Mouse (Mus musculus) liver, postnatal 0 days (tissue): Measurements from ENCODE around the gene Preb. TPM values are rescaled to one million over a fixed set of nuclear protein-coding genes. Genes with fewer than 3 reads are reported as not detected.

ENCODE experiments used
- ATAC-seq: fragments of 200-750 bp; cut with Nextera tagmentation; 2 replicates; pipeline ENCODE4 v1.8.0; 2017; ENCODE audit warnings: mild to moderate bottlenecking, moderate library complexity
- DNase-seq: peaks from one replicate; pipeline ENCODE4 v3.0.0-alpha.2; 2016
- H3K27ac ChIP-seq: fragments of 300-500 bp; sonication (generic); 2 replicates; pipeline ENCODE4 v1.5.1; 2014; ENCODE audit warnings: antibody characterized with exemption, moderate library complexity, mild to moderate bottlenecking, low read depth
- H3K27me3 ChIP-seq: fragments of 300-500 bp; sonication (generic); 2 replicates; pipeline ENCODE4 v1.6.1; 2014; ENCODE audit warnings: low read length, control low read depth, mixed read lengths; ENCODE audit not compliant: insufficient read depth
- H3K36me3 ChIP-seq: fragments of 300-500 bp; sonication (generic); replicated peaks from 2 replicates; pipeline ENCODE4 v1.6.1; 2014; ENCODE audit warnings: mild to moderate bottlenecking, control low read depth, low read length, moderate library complexity, mixed read lengths; ENCODE audit not compliant: insufficient read depth
- H3K4me1 ChIP-seq: fragments of 300-500 bp; sonication (generic); 2 replicates; pipeline ENCODE4 v1.6.1; 2014; ENCODE audit warnings: antibody characterized with exemption, mild to moderate bottlenecking, control low read depth; ENCODE audit not compliant: insufficient read depth
- H3K4me2 ChIP-seq: fragments of 300-500 bp; sonication (generic); 2 replicates; pipeline ENCODE4 v1.6.1; 2014; ENCODE audit warnings: low read depth, mild to moderate bottlenecking, low read length, moderate library complexity, mixed read lengths
- H3K4me3 ChIP-seq: fragments of 300-500 bp; sonication (generic); 2 replicates; pipeline ENCODE4 v1.5.1; 2014; ENCODE audit warnings: low read depth, low read length
- H3K9ac ChIP-seq: fragments of 300-500 bp; sonication (generic); replicated peaks from 2 replicates; pipeline ENCODE4 v1.6.1; 2014; ENCODE audit warnings: mild to moderate bottlenecking, moderate library complexity
- H3K9me3 ChIP-seq: fragments of 300-500 bp; sonication (generic); 2 replicates; pipeline ENCODE4 v1.6.1; 2016; ENCODE audit warnings: mild to moderate bottlenecking, control low read depth, low read length, mixed read lengths
- CTCF ChIP-seq: sonication (generic); IDR thresholded peaks from 2 replicates; pipeline ENCODE4 v1.5.1; 2016; ENCODE audit warnings: antibody characterized with exemption, low read depth
- EP300 ChIP-seq: IDR thresholded peaks from 2 replicates; pipeline ENCODE4 v1.6.1; 2016; ENCODE audit warnings: antibody characterized with exemption, low read depth, mild to moderate bottlenecking
- WGBS: fragments of 180-500 bp; shearing (Covaris S2); extraction: QIAGEN DNeasy Blood & Tissue Kit; methylation state at CpG from one replicate; pipeline ENCODE4 v1.1.7; 2014; ENCODE audit not compliant: insufficient replicate concordance; 5-methylcytosine and 5-hydroxymethylcytosine counted together
- polyA plus RNA-seq: library from polyadenylated mRNA; unstranded; fragments of >200 nt; fragmentation: Nextera tagmentation; extraction: Ambion mirVana; gene quantifications from 2 replicates; pipeline ENCODE4 v1.2.1, GENCODE M21; 2015

Gene Preb
- 79.2 and 80.6 TPM in 2 replicates for polyA plus RNA-seq

GRCm38 (mm10) chr5:30959966-30960501, at the start of gene Preb:
Gene Preb, minus strand, starts transcription at chr5:30960361.
- Histone ChIP-seq H3K4me2 (peak within 1 kb of the TSS; percentile 89), H3K4me3 (peak within 1 kb of the TSS; percentile 84), H3K4me1 (peaks cover 26% of the 10 kb centered on the region), H3K27ac (peak within 1 kb of the TSS; percentile 93), H3K36me3 (peaks cover 23% of the 10 kb centered on the region), H3K27me3 (no peaks in the 10 kb centered on the region), H3K9me3 (no peaks in the 10 kb centered on the region), H3K9ac (peak within 1 kb of the TSS; percentile 88)
- WGBS = under 1% methylated on average over 56 of the region's 56 CpGs
- DNase-seq = peak; percentile 98
- peak; percentile 94 for ATAC-seq
- peak; percentile 24; the same call in 1 of the 2 replicates for TF ChIP-seq CTCF
- no peak for TF ChIP-seq EP300

GRCm38 (mm10) chr5:31004184-31004583, 44.0 kb upstream of the Preb start:
- no peaks in the 10 kb centered on the region for H3K9me3 ChIP-seq
- H3K27me3 ChIP-seq = no peaks in the 10 kb centered on the region
- WGBS = 6% methylated on average over 5 of the region's 5 CpGs
- no peak overlapping the region for H3K4me3 ChIP-seq
- DNase-seq = peak; percentile 91
- ATAC-seq = peak; percentile 57; the same call in 1 of the 2 replicates
- no peaks in the 10 kb centered on the region for H3K36me3 ChIP-seq
- no peak overlapping the region for H3K4me2 ChIP-seq
- peak; percentile 90 for TF ChIP-seq CTCF
- no peak for TF ChIP-seq EP300
- H3K4me1 ChIP-seq = no peaks in the 10 kb centered on the region
- no peak overlapping the region for H3K9ac ChIP-seq
- no peak overlapping the region for H3K27ac ChIP-seq

- Histone ChIP-seq H3K4me3 (no peak overlapping the region), H3K9ac (no peak overlapping the region), H3K27me3 (no peaks in the 10 kb centered on the region), H3K9me3 (no peaks in the 10 kb centered on the region), H3K27ac (no peak overlapping the region), H3K4me1 (no peaks in the 10 kb centered on the region), H3K36me3 (no peaks in the 10 kb centered on the region), H3K4me2 (no peak overlapping the region)
- ATAC-seq (no peak), DNase-seq (no peak)
- 80% methylated on average over 4 of the region's 4 CpGs for WGBS
- no peak for TF ChIP-seq EP300
- TF ChIP-seq CTCF = peak; percentile 43
These were observed 41.4 kb upstream of the Preb start for GRCm38 (mm10) chr5:31001560-31001959.

GRCm38 (mm10) chr5:31000993-31001392, 40.8 kb upstream of the Preb start:
- H3K4me1 ChIP-seq = no peaks in the 10 kb centered on the region
- H3K4me3 ChIP-seq = no peak overlapping the region
- no peak overlapping the region for H3K27ac ChIP-seq
- H3K9me3 ChIP-seq = no peaks in the 10 kb centered on the region
- DNase-seq (no peak), ATAC-seq (no peak)
- 72% methylated on average over 2 of the region's 2 CpGs for WGBS
- H3K36me3 ChIP-seq = no peaks in the 10 kb centered on the region
- H3K9ac ChIP-seq = no peak overlapping the region
- H3K27me3 ChIP-seq = no peaks in the 10 kb centered on the region
- TF ChIP-seq CTCF (no peak), EP300 (no peak)
- no peak overlapping the region for H3K4me2 ChIP-seq

- no peak overlapping the region for H3K27ac ChIP-seq
- TF ChIP-seq EP300 (no peak), CTCF (no peak)
- no peak for ATAC-seq
These were observed 40.0 kb upstream of the Preb start for GRCm38 (mm10) chr5:31000122-31000521.

GRCm38 (mm10) chr5:30999324-30999723, 39.2 kb upstream of the Preb start:
- ATAC-seq (no peak), DNase-seq (no peak)
- no peak overlapping the region for H3K9ac ChIP-seq
- no peak overlapping the region for H3K27ac ChIP-seq
- 0 out of 2 replicates have a peak, but pooled peaks cover 3% of the 10 kb centered on the region for H3K4me1 ChIP-seq
- H3K4me2 ChIP-seq = no peak overlapping the region
- H3K36me3 ChIP-seq = no peaks in the 10 kb centered on the region
- no peaks in the 10 kb centered on the region for H3K9me3 ChIP-seq
- 68% methylated on average over 5 of the region's 5 CpGs for WGBS
- TF ChIP-seq CTCF = no peak
- TF ChIP-seq EP300 = no peak
- H3K27me3 ChIP-seq = no peaks in the 10 kb centered on the region
- no peak overlapping the region for H3K4me3 ChIP-seq

More at GRCm38 (mm10) chr5:31000122-31000521, 40.0 kb upstream of the Preb start:
- no peaks in the 10 kb centered on the region for H3K9me3 ChIP-seq
- 68% methylated on average over 7 of the region's 7 CpGs for WGBS
- no peaks in the 10 kb centered on the region for H3K27me3 ChIP-seq
- H3K4me1 ChIP-seq = 0 out of 2 replicates have a peak, but pooled peaks cover under 1% of the 10 kb centered on the region
- H3K9ac ChIP-seq = no peak overlapping the region
- no peaks in the 10 kb centered on the region for H3K36me3 ChIP-seq
- no peak overlapping the region for H3K4me3 ChIP-seq
- DNase-seq = no peak
- H3K4me2 ChIP-seq = no peak overlapping the region
